Mouse (Mus musculus) heart, embryonic 13.5 days (tissue): ENCODE data around the gene Plbd2. TPM values are rescaled to one million over a fixed set of nuclear protein-coding genes. Genes with fewer than 3 reads are reported as not detected.

Source experiments
- ATAC-seq: fragments of 200-750 bp; cut with Nextera tagmentation; 2 replicates; pipeline ENCODE4 v1.8.0; 2017; ENCODE audit warnings: moderate TSS enrichment; ENCODE audit not compliant: insufficient number of reproducible peaks, low FRiP score, low TSS enrichment; ENCODE audit errors: extremely low read depth
- H3K27ac ChIP-seq: fragments of 300-500 bp; sonication (generic); replicated peaks from 2 replicates; pipeline ENCODE4 v1.5.1; 2015; ENCODE audit warnings: moderate library complexity, mild to moderate bottlenecking, inconsistent platforms
- H3K27me3 ChIP-seq: fragments of 300-500 bp; sonication (generic); replicated peaks from 2 replicates; pipeline ENCODE4 v1.6.1; 2015; ENCODE audit warnings: mild to moderate bottlenecking, inconsistent platforms
- H3K36me3 ChIP-seq: fragments of 300-500 bp; sonication (generic); 2 replicates; pipeline ENCODE4 v1.6.1; 2015; ENCODE audit warnings: mild to moderate bottlenecking, inconsistent platforms
- H3K4me1 ChIP-seq: fragments of 300-500 bp; sonication (generic); 2 replicates; pipeline ENCODE4 v1.6.1; 2015; ENCODE audit warnings: inconsistent platforms
- H3K4me2 ChIP-seq: fragments of 300-500 bp; sonication (generic); 2 replicates; pipeline ENCODE4 v1.6.1; 2015; ENCODE audit warnings: inconsistent platforms, mild to moderate bottlenecking, moderate library complexity
- H3K4me3 ChIP-seq: fragments of 300-500 bp; sonication (generic); 2 replicates; pipeline ENCODE4 v1.5.1; 2015; ENCODE audit warnings: moderate library complexity, mild to moderate bottlenecking, inconsistent platforms
- H3K9ac ChIP-seq: fragments of 300-500 bp; sonication (generic); 2 replicates; pipeline ENCODE4 v1.6.1; 2015; ENCODE audit warnings: inconsistent platforms, mild to moderate bottlenecking, moderate library complexity
- H3K9me3 ChIP-seq: fragments of 300-500 bp; sonication (generic); 2 replicates; pipeline ENCODE4 v1.6.1; 2016; ENCODE audit warnings: inconsistent platforms
- WGBS: fragments of 180-500 bp; shearing (Covaris S2); methylation state at CpG from one replicate; pipeline ENCODE4 v1.1.7; 2015; ENCODE audit warnings: mixed read lengths; 5-methylcytosine and 5-hydroxymethylcytosine counted together
- polyA plus RNA-seq: library from polyadenylated mRNA; unstranded; fragments of >200 nt; fragmentation: Nextera tagmentation; extraction: Ambion mirVana; gene quantifications from 2 replicates; pipeline ENCODE4 v1.2.1, GENCODE M21; 2015

Gene Plbd2
- 41.5 and 46.1 TPM in 2 replicates for polyA plus RNA-seq

DNA sequence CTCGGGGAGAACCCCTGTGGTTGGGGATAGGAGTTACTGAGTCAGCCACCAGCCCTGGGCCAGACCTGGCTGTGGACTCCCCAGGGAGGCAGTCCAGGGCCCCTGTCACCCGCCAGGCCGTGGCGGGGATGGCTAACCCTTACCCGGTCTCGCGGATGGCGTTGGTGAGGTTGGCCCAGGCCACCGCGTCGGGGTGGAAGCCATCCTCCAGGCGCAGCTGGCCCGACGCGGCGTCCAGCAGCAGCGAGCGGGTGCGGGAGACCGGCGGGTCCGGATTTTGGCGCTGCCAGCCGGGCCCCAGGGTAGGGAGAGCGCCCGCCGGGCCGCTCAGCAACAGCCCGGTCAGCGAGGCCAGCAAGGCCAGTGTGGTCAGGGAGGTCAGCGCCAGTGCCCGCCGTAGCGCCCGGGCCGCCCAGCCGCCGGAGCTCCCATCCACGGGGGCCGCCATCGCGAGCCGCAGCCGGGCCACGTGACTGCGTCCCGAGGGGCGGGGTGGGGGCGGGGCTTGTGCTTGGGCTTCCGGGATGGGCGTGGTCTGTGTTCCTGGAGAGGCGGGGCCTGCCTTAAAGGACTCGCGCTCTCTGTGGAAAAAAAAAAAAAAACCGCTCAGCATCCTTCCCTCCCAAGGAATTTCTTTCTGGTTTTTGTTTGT lies at the start of gene Plbd2:
Gene Plbd2 (minus strand): TSS at position 482 of the 652 bp plus-strand sequence.
- Histone ChIP-seq H3K4me3 (peak within 1 kb of the TSS; percentile 77), H3K27me3 (no peaks in the 10 kb centered on the region), H3K4me2 (peak within 1 kb of the TSS; percentile 91), H3K27ac (0 out of 2 replicates have a peak within 1 kb of the TSS, but pooled peaks have one; percentile 21), H3K9me3 (no peaks in the 10 kb centered on the region), H3K36me3 (peaks cover 4% of the 10 kb centered on the region), H3K4me1 (peaks cover 32% of the 10 kb centered on the region), H3K9ac (peak within 1 kb of the TSS; percentile 95)
- under 1% methylated on average over 54 of the region's 55 CpGs for WGBS
- peak; percentile 80 for ATAC-seq

DNA sequence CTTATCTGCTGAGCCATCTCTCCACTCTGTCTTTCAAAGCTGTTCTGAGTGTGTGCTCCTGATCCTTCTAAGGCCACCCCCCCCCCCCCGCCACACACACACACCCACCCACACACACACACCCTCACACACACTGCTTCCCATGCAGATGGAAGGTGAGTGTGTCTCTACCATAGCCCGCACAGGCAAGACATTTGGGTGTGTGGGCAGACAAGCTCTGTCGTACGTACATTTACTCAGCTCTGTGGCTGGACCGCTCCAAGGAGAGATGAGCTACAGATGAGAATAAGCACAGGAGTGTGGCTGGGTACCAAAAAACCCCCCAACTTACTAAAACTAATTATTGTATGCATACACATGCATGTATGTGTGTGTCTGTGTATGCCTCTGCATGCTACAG lies 47.2 kb upstream of the Plbd2 start:
- no peak for ATAC-seq
- Histone ChIP-seq H3K27me3 (no peaks in the 10 kb centered on the region), H3K9me3 (no peaks in the 10 kb centered on the region), H3K4me1 (peaks cover 5% of the 10 kb centered on the region), H3K4me3 (no peak overlapping the region), H3K9ac (no peak overlapping the region), H3K4me2 (no peak overlapping the region), H3K27ac (no peak overlapping the region), H3K36me3 (peaks cover 72% of the 10 kb centered on the region)
- WGBS: 94% methylated on average over 5 of the region's 5 CpGs

DNA sequence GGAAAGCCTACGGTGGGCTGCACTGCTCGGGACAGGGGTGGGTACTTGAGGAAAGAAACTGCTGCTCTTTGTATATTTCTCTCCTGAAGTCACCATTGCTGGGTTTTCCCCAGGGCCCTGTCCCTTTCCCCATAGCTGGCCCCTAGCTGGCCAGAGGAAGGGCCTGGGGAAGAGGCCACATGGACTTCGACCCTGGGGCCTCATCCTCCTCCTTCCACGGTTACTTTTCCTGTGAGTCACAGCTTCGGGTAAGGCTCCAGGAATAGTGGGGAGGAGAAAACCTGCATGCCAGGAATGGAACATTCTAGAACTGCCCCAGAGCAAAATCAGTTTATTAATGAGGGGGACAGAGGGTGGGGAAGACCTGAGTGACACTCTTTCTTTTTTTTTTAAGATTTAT lies 46.7 kb upstream of the Plbd2 start:
- Histone ChIP-seq H3K36me3 (peaks cover 68% of the 10 kb centered on the region), H3K9ac (no peak overlapping the region)
- WGBS: 72% methylated on average over 5 of the region's 5 CpGs

GRCm38 (mm10) chr5:120548236-120548850 lies 44.9 kb upstream of the Plbd2 start:
- Histone ChIP-seq H3K4me1 (peaks cover 5% of the 10 kb centered on the region), H3K36me3 (peaks cover 70% of the 10 kb centered on the region), H3K27me3 (no peaks in the 10 kb centered on the region), H3K4me2 (no peak overlapping the region), H3K4me3 (no peak overlapping the region), H3K9me3 (no peaks in the 10 kb centered on the region), H3K27ac (no peak overlapping the region), H3K9ac (no peak overlapping the region)
- WGBS: 63% methylated on average over 11 of the region's 11 CpGs
- no peak for ATAC-seq

More for the DNA sequence above, 46.7 kb upstream of the Plbd2 start:
- Histone ChIP-seq H3K27ac (no peak overlapping the region), H3K4me1 (peaks cover 5% of the 10 kb centered on the region), H3K4me3 (no peak overlapping the region), H3K4me2 (no peak overlapping the region), H3K27me3 (no peaks in the 10 kb centered on the region), H3K9me3 (no peaks in the 10 kb centered on the region)
- ATAC-seq: no peak

GRCm38 (mm10) chr5:120536632-120537031 lies 33.2 kb upstream of the Plbd2 start:
- Histone ChIP-seq H3K27me3 (no peaks in the 10 kb centered on the region), H3K4me3 (no peak overlapping the region), H3K36me3 (peaks cover 61% of the 10 kb centered on the region), H3K4me2 (no peak overlapping the region), H3K9me3 (no peaks in the 10 kb centered on the region), H3K4me1 (peaks cover 15% of the 10 kb centered on the region), H3K27ac (no peak overlapping the region), H3K9ac (no peak overlapping the region)
- no peak for ATAC-seq
- 77% methylated on average over 5 of the region's 5 CpGs for WGBS

DNA sequence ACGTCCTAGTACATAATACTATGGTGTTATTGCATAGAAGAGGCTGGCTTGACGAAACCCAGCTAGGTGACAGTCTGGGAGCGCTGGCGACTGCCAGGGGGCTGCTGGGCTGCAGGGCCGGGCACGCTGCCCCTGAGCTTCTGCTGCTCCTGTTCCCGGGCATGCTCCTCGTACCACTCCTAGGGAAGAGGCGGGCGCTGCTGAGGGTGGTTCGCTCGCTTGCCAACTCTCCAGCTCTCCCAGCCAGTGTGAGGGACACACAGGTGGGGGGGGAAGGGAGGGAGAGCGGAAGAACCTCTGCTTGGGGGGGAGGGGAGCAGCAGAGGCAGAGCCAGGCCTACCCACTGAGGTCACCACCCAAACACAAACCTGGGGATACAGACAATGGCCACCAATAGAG lies 32.6 kb upstream of the Plbd2 start:
- Histone ChIP-seq H3K4me2 (no peak overlapping the region), H3K9ac (no peak overlapping the region), H3K27me3 (no peaks in the 10 kb centered on the region), H3K4me3 (no peak overlapping the region), H3K36me3 (peaks cover 55% of the 10 kb centered on the region), H3K4me1 (peaks cover 12% of the 10 kb centered on the region), H3K9me3 (no peaks in the 10 kb centered on the region), H3K27ac (no peak overlapping the region)
- WGBS: 81% methylated on average over 13 of the region's 13 CpGs
- ATAC-seq: no peak

GRCm38 (mm10) chr5:120534686-120535075 lies 31.3 kb upstream of the Plbd2 start:
- H3K9me3 ChIP-seq: no peaks in the 10 kb centered on the region
- no peak overlapping the region for H3K4me3 ChIP-seq
- H3K27me3 ChIP-seq: no peaks in the 10 kb centered on the region
- no peak overlapping the region for H3K4me2 ChIP-seq
- peaks cover 41% of the 10 kb centered on the region for H3K36me3 ChIP-seq
- H3K4me1 ChIP-seq: peaks cover 12% of the 10 kb centered on the region
- no peak overlapping the region; the same call in 1 of the 2 replicates for H3K9ac ChIP-seq
- ATAC-seq: no peak
- H3K27ac ChIP-seq: no peak overlapping the region
- 77% methylated on average over 2 of the region's 2 CpGs for WGBS

DNA sequence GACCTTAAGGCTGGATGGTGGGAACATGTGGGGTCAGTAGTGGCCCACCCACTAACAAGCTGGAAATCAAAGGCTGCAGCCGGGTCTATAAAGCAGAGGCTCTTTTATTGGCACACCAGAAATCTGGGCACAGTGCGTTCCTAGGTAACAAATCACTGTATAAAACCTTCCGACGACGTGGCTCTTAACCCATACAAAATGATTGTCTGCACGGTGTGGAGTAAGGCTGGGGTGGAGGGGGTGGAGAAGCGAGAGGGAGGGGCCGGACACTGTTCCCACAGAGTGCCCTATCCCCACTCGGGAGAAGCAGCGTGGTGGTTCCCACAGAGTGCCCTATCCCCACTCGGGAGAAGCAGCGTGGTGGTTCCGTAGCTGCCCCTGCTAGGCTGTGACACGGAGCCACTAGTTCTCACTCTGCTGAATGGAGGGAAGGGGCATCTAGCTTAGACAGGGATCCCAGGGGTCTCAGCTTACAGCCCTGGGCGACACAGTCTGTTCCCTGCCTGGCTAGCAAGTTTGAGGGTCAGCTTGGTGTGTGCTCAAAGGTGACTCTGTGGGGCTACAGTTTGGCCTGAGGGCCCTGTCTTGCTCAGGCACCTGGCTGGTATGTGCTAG lies 30.8 kb upstream of the Plbd2 start:
- H3K4me1 ChIP-seq: peaks cover 12% of the 10 kb centered on the region
- no peak overlapping the region for H3K4me3 ChIP-seq
- H3K9ac ChIP-seq: no peak overlapping the region; the same call in 1 of the 2 replicates
- H3K36me3 ChIP-seq: peaks cover 36% of the 10 kb centered on the region
- no peak for ATAC-seq
- H3K27ac ChIP-seq: no peak overlapping the region
- H3K9me3 ChIP-seq: no peaks in the 10 kb centered on the region
- 84% methylated on average over 15 of the region's 15 CpGs for WGBS
- no peaks in the 10 kb centered on the region for H3K27me3 ChIP-seq
- H3K4me2 ChIP-seq: no peak overlapping the region

- ATAC-seq: no peak
- H3K36me3 ChIP-seq: peaks cover 17% of the 10 kb centered on the region
- H3K9ac ChIP-seq: no peak overlapping the region
- H3K4me2 ChIP-seq: no peak overlapping the region
- peaks cover 12% of the 10 kb centered on the region for H3K4me1 ChIP-seq
- H3K27ac ChIP-seq: no peak overlapping the region
- 81% methylated on average over 8 of the region's 8 CpGs for WGBS
- H3K27me3 ChIP-seq: no peaks in the 10 kb centered on the region
- H3K9me3 ChIP-seq: no peaks in the 10 kb centered on the region
- H3K4me3 ChIP-seq: no peak overlapping the region
These were observed 28.2 kb upstream of the Plbd2 start for GRCm38 (mm10) chr5:120531631-120532030.

GRCm38 (mm10) chr5:120527296-120527964 lies 24.0 kb upstream of the Plbd2 start:
- ATAC-seq: no peak
- H3K9ac ChIP-seq: no peak overlapping the region
- no peaks in the 10 kb centered on the region for H3K9me3 ChIP-seq
- H3K36me3 ChIP-seq: peaks cover 19% of the 10 kb centered on the region
- WGBS: 82% methylated on average over 15 of the region's 20 CpGs
- H3K27me3 ChIP-seq: no peaks in the 10 kb centered on the region
- H3K4me3 ChIP-seq: no peak overlapping the region
- H3K27ac ChIP-seq: no peak overlapping the region
- no peak overlapping the region for H3K4me2 ChIP-seq
- H3K4me1 ChIP-seq: no peaks in the 10 kb centered on the region

GRCm38 (mm10) chr5:120526311-120526710 lies 22.9 kb upstream of the Plbd2 start:
- WGBS: 70% methylated on average over 11 of the region's 11 CpGs
- peaks cover 23% of the 10 kb centered on the region for H3K36me3 ChIP-seq

More at GRCm38 (mm10) chr5:120526311-120526710, 22.9 kb upstream of the Plbd2 start:
- Histone ChIP-seq H3K9ac (no peak overlapping the region), H3K9me3 (no peaks in the 10 kb centered on the region), H3K4me1 (no peaks in the 10 kb centered on the region), H3K4me2 (no peak overlapping the region), H3K27ac (no peak overlapping the region), H3K4me3 (no peak overlapping the region), H3K27me3 (no peaks in the 10 kb centered on the region)
- ATAC-seq: no peak
